Mouse (Mus musculus) midbrain, embryonic 11.5 days (tissue): ENCODE measurements around the gene Lrif1. TPM values are rescaled to one million over a fixed set of nuclear protein-coding genes. Genes with fewer than 3 reads are reported as not detected.

Source experiments
- polyA plus RNA-seq: library from polyadenylated mRNA; unstranded; fragments of >200 nt; fragmentation: Nextera tagmentation; extraction: Ambion mirVana; gene quantifications from 2 replicates; pipeline ENCODE4 v1.2.1, GENCODE M21; 2014

The Lrif1 gene
- polyA plus RNA-seq, 1 experiment from 2014 or later: 21.8 TPM

Other genes with a start within 250 kb of the Lrif1 start
- 0.72 and 0.80 TPM in 2 replicates for gene Dennd2d, start 202.6 kb upstream of the Lrif1 start, polyA plus RNA-seq
- 52.2 and 55.0 TPM in 2 replicates for gene Dram2, start 137.2 kb upstream of the Lrif1 start, polyA plus RNA-seq
- 44.9 and 49.3 TPM in 2 replicates for gene Cept1, start 137.2 kb upstream of the Lrif1 start, polyA plus RNA-seq
- gene Cd53, start 105.2 kb downstream of the Lrif1 start, polyA plus RNA-seq: 4.2 TPM in 2 replicates
- gene Olfr266, start 141.3 kb downstream of the Lrif1 start, polyA plus RNA-seq: not detected in 2 replicates